Mouse (Mus musculus): ENCODE data around the gene Dusp2.
A peak's percentile ranks its signal among the peaks of the same experiment; 100 is the strongest.

The Dusp2 gene

GRCm38 (mm10) chr2:127367126-127367820 is 31.3 kb downstream of the Dusp2 start:
- DNase-seq (ENCODE audit: inconsistent ontology term), result no peak

GRCm38 (mm10) chr2:127369703-127370376 is 33.9 kb downstream of the Dusp2 start:
- DNase-seq (ENCODE audit: inconsistent ontology term), result no peak

GRCm38 (mm10) chr2:127370561-127371483 is 34.9 kb downstream of the Dusp2 start:
- DNase-seq (ENCODE audit: inconsistent ontology term), result no peak

GRCm38 (mm10) chr2:127371484-127371861 is 35.5 kb downstream of the Dusp2 start:
- DNase-seq (ENCODE audit: inconsistent ontology term), result no peak

- no peak for DNase-seq (ENCODE audit: inconsistent ontology term)
Observed at GRCm38 (mm10) chr2:127372082-127372481, 36.1 kb downstream of the Dusp2 start.

DNA sequence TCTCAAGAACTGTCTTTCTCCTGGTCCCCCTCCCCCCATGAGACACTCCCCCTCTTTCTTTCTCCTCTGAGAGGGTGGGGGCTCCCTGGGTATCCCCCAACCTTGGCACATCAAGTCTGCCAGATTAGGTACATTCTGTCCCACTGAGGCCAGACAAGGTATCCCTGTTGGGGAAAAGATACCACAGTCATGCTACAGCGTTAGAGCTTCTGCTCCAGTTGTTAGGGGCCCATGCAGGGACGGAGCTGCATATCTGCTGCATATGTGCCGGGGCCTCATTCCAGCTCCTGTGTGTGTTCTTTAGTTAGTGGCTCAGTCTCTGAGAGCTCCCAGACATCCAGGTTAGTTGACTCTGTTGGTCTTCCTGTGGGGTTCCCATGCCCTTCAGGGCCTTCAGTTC is 38.2 kb downstream of the Dusp2 start:
- no peak for DNase-seq (ENCODE audit: inconsistent ontology term)

DNA sequence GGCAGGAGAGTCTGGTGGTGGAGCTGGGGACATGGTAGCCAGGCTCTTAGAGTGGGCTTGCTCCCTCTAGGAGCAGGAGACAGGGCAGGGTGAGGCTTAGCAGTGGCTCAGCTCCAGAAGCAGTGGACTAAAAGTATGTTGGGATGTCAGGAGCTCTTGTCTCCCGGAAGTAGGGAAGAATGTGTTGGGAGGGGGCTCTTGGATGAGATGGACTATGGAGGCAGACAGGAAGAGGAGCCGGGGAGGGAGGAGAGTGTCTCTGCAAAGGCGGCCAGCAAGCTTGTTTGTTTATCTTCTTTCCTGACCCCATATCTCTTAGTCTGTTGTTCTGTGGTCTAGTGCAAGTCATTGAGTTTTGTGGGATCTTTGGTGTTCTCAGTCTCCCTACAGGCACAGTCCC is 39.1 kb downstream of the Dusp2 start:
- DNase-seq (ENCODE audit: inconsistent ontology term), result no peak

- DNase-seq (ENCODE audit: inconsistent ontology term), result peak; percentile 32
Observed at GRCm38 (mm10) chr2:127375759-127376341, 39.9 kb downstream of the Dusp2 start.

DNA sequence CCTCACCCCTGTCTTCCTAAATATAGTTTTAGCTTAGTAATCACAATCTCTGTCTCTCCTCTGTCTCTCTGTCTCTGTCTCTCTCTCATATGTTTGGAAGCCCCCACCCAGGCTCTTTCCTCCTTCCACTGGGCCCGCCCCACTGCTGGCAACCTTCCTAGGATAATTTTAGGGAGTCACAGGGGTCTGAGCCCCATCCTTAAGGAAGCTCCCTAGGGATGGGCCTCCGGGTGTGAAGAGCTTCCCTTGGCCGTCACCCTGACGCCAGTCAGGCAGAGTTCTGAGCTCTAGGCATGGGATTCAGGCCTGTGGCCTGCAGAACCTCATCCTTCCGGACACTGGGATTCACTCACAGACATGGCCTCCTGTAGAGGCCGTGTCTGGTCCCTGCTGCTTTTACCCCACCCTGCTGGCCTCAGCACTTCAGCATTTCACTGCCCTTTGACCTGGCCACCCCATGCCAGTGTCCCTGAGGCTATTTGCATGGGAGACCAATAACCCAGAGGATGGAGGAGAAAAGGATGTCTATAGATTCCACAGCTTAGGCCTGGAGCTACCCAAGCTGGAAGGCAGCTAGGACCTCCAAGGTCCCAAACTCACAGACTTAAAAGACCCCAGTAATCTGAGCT is 40.6 kb downstream of the Dusp2 start:
- DNase-seq (ENCODE audit: inconsistent ontology term), result no peak

DNA sequence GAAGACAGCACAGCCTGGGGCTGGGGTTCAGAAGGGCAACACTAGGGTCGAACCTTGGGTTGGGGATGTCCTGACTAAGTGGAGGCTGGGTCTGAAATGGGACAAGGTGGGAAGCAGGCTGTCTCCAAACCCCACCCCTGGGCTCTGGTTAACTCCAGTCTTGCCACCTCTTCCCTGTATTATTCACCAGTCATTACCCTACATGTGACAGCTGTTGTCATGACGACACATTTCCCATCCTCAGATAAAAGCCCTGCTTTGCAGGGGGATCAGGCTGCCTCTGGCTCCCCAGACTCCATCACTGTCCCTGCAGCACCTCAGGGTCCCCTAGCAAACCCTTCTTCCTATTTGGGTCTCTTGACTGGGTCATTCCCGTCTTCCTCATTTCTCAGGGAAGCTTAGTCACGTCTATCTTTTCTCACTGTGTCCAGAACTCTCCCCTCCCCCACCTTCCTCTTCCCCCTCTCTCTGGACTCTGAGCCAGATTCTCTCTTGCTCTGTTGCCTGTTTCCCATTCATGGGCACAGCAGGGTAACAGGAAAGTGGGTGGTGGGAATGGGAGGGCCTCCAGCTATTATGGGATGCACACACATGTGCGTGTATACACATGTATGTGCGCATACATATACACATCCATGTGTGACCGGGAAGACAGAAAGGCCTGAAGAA is 42.1 kb downstream of the Dusp2 start:
- peak; percentile 12 for DNase-seq (ENCODE audit: inconsistent ontology term)

GRCm38 (mm10) chr2:127378611-127378990 is 42.6 kb downstream of the Dusp2 start:
- DNase-seq (ENCODE audit: inconsistent ontology term), result no peak

DNA sequence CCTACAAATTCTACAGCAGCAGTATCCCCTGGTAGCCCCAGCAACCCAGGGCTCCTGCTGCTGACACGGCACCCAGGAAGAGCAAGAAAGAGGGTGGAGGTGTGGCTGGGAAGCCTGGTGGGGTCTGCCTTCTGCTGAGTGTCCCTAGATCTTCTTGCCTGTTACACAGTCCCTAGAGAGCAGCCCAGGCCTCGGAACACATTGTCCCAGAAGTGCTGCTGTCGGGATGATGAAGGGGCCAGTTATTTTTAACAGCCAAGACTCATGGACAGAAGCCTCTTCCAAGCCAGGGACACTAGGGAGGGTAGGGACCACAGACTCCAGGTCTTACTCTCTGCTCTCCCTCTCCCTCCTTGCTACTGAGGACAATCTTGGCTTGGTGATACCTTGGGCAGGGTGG is 43.3 kb downstream of the Dusp2 start:
- no peak for DNase-seq (ENCODE audit: inconsistent ontology term)

GRCm38 (mm10) chr2:127383881-127384280 is 47.9 kb downstream of the Dusp2 start:
- no peak for DNase-seq (ENCODE audit: inconsistent ontology term)

GRCm38 (mm10) chr2:127387521-127387920 is 51.6 kb downstream of the Dusp2 start:
- DNase-seq (ENCODE audit: inconsistent ontology term), result no peak
